In the genomic region with DNA sequence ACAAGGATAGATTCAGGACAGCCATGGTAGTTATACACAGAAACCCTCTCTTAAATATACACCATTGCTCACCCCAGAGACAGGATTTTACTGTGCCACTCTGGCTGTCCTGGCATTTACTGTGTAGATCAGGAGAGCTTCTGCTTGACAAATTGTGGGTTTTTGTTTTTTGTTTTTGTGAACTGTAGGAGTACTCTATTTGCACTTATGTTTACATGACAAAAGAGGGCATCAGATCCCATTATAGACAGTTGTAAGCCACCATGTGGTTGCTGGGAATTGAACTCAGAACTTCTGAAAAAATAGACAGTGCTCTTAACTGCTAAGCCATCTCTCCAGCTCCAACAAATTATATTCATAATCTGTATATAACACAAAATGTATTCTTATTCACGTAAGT, we compare ENCODE assay signal across 17 mouse cellular contexts. TPM values are rescaled to one million over a fixed set of nuclear protein-coding genes. Genes with fewer than 3 reads are reported as not detected.
DNase-seq lines count a peak whose midpoint lies in the region; ATAC-seq and TF ChIP-seq lines count a peak whose summit lies in the region.
"Had no signal": no experiment of that assay in that cellular context is flagged by ENCODE, and none has a peak within 500 bp of the region (broad histone marks: within the 10 kb centered on the region; RNA-seq: fewer than 3 reads in every experiment).

No protein-coding gene starts in this region.

- H3K9ac ChIP-seq in midbrain, embryonic 11.5 days (ENCODE audit: low read length): no peak overlapping the region
- H3K9ac ChIP-seq in midbrain, postnatal 0 days (replicated peaks; ENCODE audit: low read length, poor library complexity, severe bottlenecking): no peak overlapping the region
- H3K9ac ChIP-seq in ES-Bruce4 (ENCODE audit: low read depth, poor library complexity, severe bottlenecking): 0 out of 2 replicates have a peak overlapping the region, but pooled peaks have one; percentile 37
- H3K9ac ChIP-seq: embryonic facial prominence, embryonic 12.5 days; forebrain, postnatal 0 days had no signal

- no peak overlapping the region for H3K4me2 ChIP-seq in midbrain, embryonic 11.5 days
- H3K4me2 ChIP-seq in midbrain, postnatal 0 days (ENCODE audit: low read depth, low read length, poor library complexity, severe bottlenecking): no peak overlapping the region
- H3K4me2 ChIP-seq: embryonic facial prominence, embryonic 12.5 days; heart, embryonic 11.5 days had no signal

- TF ChIP-seq EP300 in ES-Bruce4 (IDR thresholded peaks at IDR 0.05; ENCODE audit: insufficient read depth, low read depth, low read length): no peak

- TF ChIP-seq CTCF in midbrain, postnatal 0 days (IDR thresholded peaks at IDR 0.05): no peak
- no peak for TF ChIP-seq CTCF in E14TG2a.4 (conservative IDR thresholded peaks at IDR 0.05; ENCODE audit: low read length)
- no peak for TF ChIP-seq CTCF in ES-Bruce4 (IDR thresholded peaks at IDR 0.05; ENCODE audit: low read depth, low read length)

- peaks cover 18% of the 10 kb centered on the region for H3K4me1 ChIP-seq in midbrain, embryonic 11.5 days (ENCODE audit: control insufficient read depth, insufficient read depth, low read length)
- peaks cover 4% of the 10 kb centered on the region for H3K4me1 ChIP-seq in midbrain, postnatal 0 days (ENCODE audit: insufficient read depth, low read length)
- H3K4me1 ChIP-seq in E14TG2a.4 (replicated peaks; ENCODE audit: low read depth, low read length) (peaks cover 78% of the 10 kb centered on the region), ES-Bruce4 (ENCODE audit: control insufficient read depth, insufficient read depth, low read length) (no peaks in the 10 kb centered on the region)

- H3K27ac ChIP-seq in midbrain, embryonic 11.5 days (ENCODE audit: low read depth, low read length): no peak overlapping the region
- no peak overlapping the region for H3K27ac ChIP-seq in midbrain, postnatal 0 days (ENCODE audit: low read depth, low read length)
- 0 out of 2 replicates have a peak overlapping the region, but pooled peaks have one; percentile 58 for H3K27ac ChIP-seq in ES-Bruce4 (ENCODE audit: insufficient read depth, low read length)
- H3K27ac ChIP-seq: embryonic facial prominence, embryonic 12.5 days; heart, adult 2 months; hindbrain, postnatal 0 days had no signal

- no peak for ATAC-seq in midbrain, embryonic 11.5 days (ENCODE audit: low FRiP score)
- no peak for ATAC-seq in midbrain, postnatal 0 days (ENCODE audit: low FRiP score)
- ATAC-seq: forebrain, postnatal 0 days; hindbrain, postnatal 0 days had no signal

- 94% methylated on average over 1 of the region's 1 CpGs for WGBS in midbrain, embryonic 11.5 days
- whole genome bisulfite sequencing in midbrain, postnatal 0 days: 92% methylated on average over 1 of the region's 1 CpGs

- peak; percentile 79 for DNase-seq in midbrain, embryonic 11.5 days (ENCODE audit: low spot score, missing footprints)
- DNase-seq in midbrain, postnatal 0 days (ENCODE audit: low spot score): no peak
- DNase-seq in ZHBTc4 (ENCODE audit: low read depth, low spot score): peak; percentile 60
- no peak for DNase-seq in thymus, adult 18-20 months
- DNase-seq: adrenal gland, postnatal 10 days; cerebellum, adult 11-12 months; cerebellum, adult 9-10 months; cerebellum, postnatal 25 days; forebrain, postnatal 0 days; gastrocnemius, postnatal 14 days; heart, adult 2 months; heart, postnatal 36 days had no signal

- no peaks in the 10 kb centered on the region for H3K9me3 ChIP-seq in midbrain, embryonic 11.5 days (ENCODE audit: control insufficient read depth, low read length)
- H3K9me3 ChIP-seq in midbrain, postnatal 0 days (ENCODE audit: low read length): no peaks in the 10 kb centered on the region
- no peaks in the 10 kb centered on the region for H3K9me3 ChIP-seq in E14TG2a.4 (ENCODE audit: low read length)
- no peaks in the 10 kb centered on the region for H3K9me3 ChIP-seq in ES-Bruce4 (replicated peaks; ENCODE audit: control insufficient read depth, insufficient read depth, low read length, poor library complexity, severe bottlenecking)
- H3K9me3 ChIP-seq: embryonic facial prominence, embryonic 12.5 days had no signal

- TF ChIP-seq POLR2A in ES-Bruce4 (IDR thresholded peaks at IDR 0.05; ENCODE audit: insufficient read depth, low read length): no peak

- peaks cover 5% of the 10 kb centered on the region for H3K36me3 ChIP-seq in midbrain, embryonic 11.5 days (ENCODE audit: control insufficient read depth, insufficient read depth, low read length)
- peaks cover 7% of the 10 kb centered on the region for H3K36me3 ChIP-seq in midbrain, postnatal 0 days (ENCODE audit: insufficient read depth, low read length)
- H3K36me3 ChIP-seq in E14TG2a.4 (ENCODE audit: insufficient read depth, low read length) (peaks cover 86% of the 10 kb centered on the region), ES-Bruce4 (ENCODE audit: control insufficient read depth, insufficient read depth, low read length, poor library complexity, severe bottlenecking) (peaks cover 50% of the 10 kb centered on the region)

- no peaks in the 10 kb centered on the region for H3K27me3 ChIP-seq in midbrain, embryonic 11.5 days (ENCODE audit: control insufficient read depth, insufficient read depth, low read length)
- H3K27me3 ChIP-seq in midbrain, postnatal 0 days (ENCODE audit: insufficient read depth, low read length): no peaks in the 10 kb centered on the region
- H3K27me3 ChIP-seq in E14TG2a.4 (ENCODE audit: insufficient read depth, low read length) (no peaks in the 10 kb centered on the region), ES-Bruce4 (ENCODE audit: control insufficient read depth, insufficient read depth, low read length, poor library complexity, severe bottlenecking) (no peaks in the 10 kb centered on the region)
- H3K27me3 ChIP-seq: embryonic facial prominence, embryonic 12.5 days had no signal

- H3K4me3 ChIP-seq in midbrain, embryonic 11.5 days (ENCODE audit: low read depth, low read length): no peak overlapping the region
- no peak overlapping the region for H3K4me3 ChIP-seq in midbrain, postnatal 0 days (ENCODE audit: low read depth, low read length)
- peak overlapping the region; percentile 98 for H3K4me3 ChIP-seq in E14TG2a.4 (replicated peaks; ENCODE audit: low read length)
- no peak overlapping the region for H3K4me3 ChIP-seq in ES-Bruce4 (ENCODE audit: low read depth, low read length)
- H3K4me3 ChIP-seq: embryonic facial prominence, embryonic 12.5 days; heart, adult 2 months had no signal

RNA-seq across cellular contexts. Expression of a gene that starts 5.4 kb away (rescaled TPM):
- 662 and 708 TPM in 2 replicates for polyA plus RNA-seq in midbrain, embryonic 11.5 days (2014; fragmentation: Nextera tagmentation; extraction: Ambion mirVana)
- 269 and 307 TPM in 2 replicates for total RNA-seq in midbrain, postnatal 0 days (2014; rRNA removed)
- polyA plus RNA-seq in midbrain, postnatal 0 days (2015; fragmentation: Nextera tagmentation; extraction: Ambion mirVana): 211 and 226 TPM in 2 replicates
- polyA plus RNA-seq in ES-Bruce4 (2011; ENCODE audit: insufficient read depth, insufficient read length, low read depth, missing spikeins): 536 and 550 TPM in 2 replicates

RNA-seq across cellular contexts. Expression of a gene that starts 30.9 kb away (rescaled TPM):
- 22.8 and 24.2 TPM in 2 replicates for polyA plus RNA-seq in midbrain, embryonic 11.5 days (2014; fragmentation: Nextera tagmentation; extraction: Ambion mirVana)
- total RNA-seq in midbrain, postnatal 0 days (2014; rRNA removed): 37.0 and 40.4 TPM in 2 replicates
- 12.7 and 15.9 TPM in 2 replicates for polyA plus RNA-seq in midbrain, postnatal 0 days (2015; fragmentation: Nextera tagmentation; extraction: Ambion mirVana)
- polyA plus RNA-seq in ES-Bruce4 (2011; ENCODE audit: insufficient read depth, insufficient read length, low read depth, missing spikeins): 89.5 and 90.9 TPM in 2 replicates

Comparison
In these comparisons a context has a peak if more than half of its experiments do, and no peak if none do; other contexts are left out.
1. DNase-seq: peak in midbrain, embryonic 11.5 days (single experiment) and ZHBTc4 (single experiment); none in midbrain, postnatal 0 days (single experiment) and thymus, adult 18-20 months (0 of 2).